Mouse (Mus musculus) heart, postnatal 14 days (tissue): ENCODE measurements around the gene Unkl. TPM values are rescaled to one million over a fixed set of nuclear protein-coding genes. Genes with fewer than 3 reads are reported as not detected.
A peak's percentile ranks its signal among the peaks of the same experiment; 100 is the strongest.

Experiments used
- DNase-seq, 2 experiments: peaks; one replicate each; pipeline ENCODE4 v3.0.0; 2021 to 2022
- intact Hi-C: fragments of 180-260 bp; cut with DNase I; formaldehyde crosslinking; loops from one replicate; pipeline ENCODE4 v1.15.1; 2025
- long read RNA-seq, 2 experiments: library from polyadenylated mRNA; stranded (forward); transcript quantifications; one replicate each; pipeline ENCODE4 v2.0.0; 2021
- total RNA-seq, 2 experiments: library from RNA; stranded (reverse); gene quantifications; 2 replicates each; pipeline ENCODE4 v1.2.3; 2021

The Unkl gene
- total RNA-seq = 10 to 100 TPM; 10.8 to 10.9 TPM
- long read RNA-seq, experiment 1, partial matches to known transcripts = 3 of 5 reads
- long read RNA-seq, experiment 1, other reads (novel, unspliced or antisense) = 2 of 5 reads
- long read RNA-seq, experiment 2, full-length matches to known transcripts = 2 of 3 reads
- long read RNA-seq, experiment 2, partial matches to known transcripts = 0 of 3 reads
- long read RNA-seq, experiment 2, other reads (novel, unspliced or antisense) = 1 of 3 reads

- peak; percentile 81 to 87 for DNase-seq
- intact Hi-C loops = loop anchor here (5.0 kb wide), 1 partner anchor 84 kb away; the partner anchor contains the start of gene Ube2i
Measured at GRCm38 (mm10) chr17:25188150-25189031, at the start of gene Unkl. Unkl (plus strand) TSS chr17:25188397.

GRCm38 (mm10) chr17:25138803-25139202 lies 49.4 kb upstream of the Unkl start:
- intact Hi-C loops = no loop called here
- DNase-seq = no peak

GRCm38 (mm10) chr17:25139960-25140359 lies 48.2 kb upstream of the Unkl start:
- intact Hi-C loops = no loop called here
- DNase-seq = no peak

- no peak for DNase-seq
- intact Hi-C loops = no loop called here
Measured at GRCm38 (mm10) chr17:25162161-25162560, 26.0 kb upstream of the Unkl start, which contains the start of gene Ccdc154. Ccdc154 (plus strand) TSS chr17:25162461.

- intact Hi-C loops = no loop called here
Measured at GRCm38 (mm10) chr17:25163387-25163786, 24.8 kb upstream of the Unkl start.

GRCm38 (mm10) chr17:25164770-25165169 lies 23.4 kb upstream of the Unkl start:
- intact Hi-C loops = no loop called here
- DNase-seq = no peak

More at GRCm38 (mm10) chr17:25163387-25163786, 24.8 kb upstream of the Unkl start:
- DNase-seq = no peak

GRCm38 (mm10) chr17:25165970-25166671 lies 22.1 kb upstream of the Unkl start:
- intact Hi-C loops = no loop called here

GRCm38 (mm10) chr17:25169706-25170105 lies 18.5 kb upstream of the Unkl start:
- intact Hi-C loops = no loop called here

More at GRCm38 (mm10) chr17:25165970-25166671, 22.1 kb upstream of the Unkl start:
- no peak for DNase-seq

GRCm38 (mm10) chr17:25172558-25172957 lies 15.6 kb upstream of the Unkl start:
- DNase-seq = no peak
- intact Hi-C loops = no loop called here

More at GRCm38 (mm10) chr17:25169706-25170105, 18.5 kb upstream of the Unkl start:
- DNase-seq = no peak

GRCm38 (mm10) chr17:25175411-25175810 lies 12.8 kb upstream of the Unkl start, which contains the start of gene Gm38655:
Gm38655 (minus strand) TSS chr17:25175471.
- intact Hi-C loops = no loop called here
- no peak for DNase-seq

GRCm38 (mm10) chr17:25183232-25183631 lies 5.0 kb upstream of the Unkl start:
- DNase-seq = no peak
- intact Hi-C loops = loop anchor here (5.0 kb wide), 2 partner anchors 66 to 166 kb away; partner anchors contain the start of genes Cramp1l, Ift140 and Telo2

- peak; percentile 96 to 98 for DNase-seq
- intact Hi-C loops = loop anchor here (5.0 kb wide), 2 partner anchors 67 to 167 kb away; partner anchors contain the start of genes Cramp1l, Ift140 and Telo2
Measured at GRCm38 (mm10) chr17:25184129-25184691, 4.0 kb upstream of the Unkl start, which contains the start of gene BC003965. BC003965 (plus strand) TSS chr17:25184554.

- intact Hi-C loops = loop anchor here (5.0 kb wide), 3 partner anchors 68 to 168 kb away; partner anchors contain the start of genes Cramp1l, Ift140, Telo2 and Ube2i
Measured at GRCm38 (mm10) chr17:25184961-25185360, 3.2 kb upstream of the Unkl start.

GRCm38 (mm10) chr17:25187784-25188149 lies 430 bp upstream of the Unkl start:
- DNase-seq = no peak
- intact Hi-C loops = loop anchor here (5.0 kb wide), 1 partner anchor 85 kb away; the partner anchor contains the start of gene Ube2i

More at GRCm38 (mm10) chr17:25184961-25185360, 3.2 kb upstream of the Unkl start:
- DNase-seq = no peak

- DNase-seq = no peak
- intact Hi-C loops = loop anchor here (5.0 kb wide), 1 partner anchor 83 kb away; the partner anchor contains the start of gene Ube2i
Measured at GRCm38 (mm10) chr17:25189091-25189490, 894 bp downstream of the Unkl start.

GRCm38 (mm10) chr17:25202401-25202800 lies 14.2 kb downstream of the Unkl start:
- intact Hi-C loops = no loop called here
- DNase-seq = no peak

GRCm38 (mm10) chr17:25210006-25210405 lies 21.8 kb downstream of the Unkl start:
- no peak for DNase-seq
- intact Hi-C loops = no loop called here

- DNase-seq = peak; percentile 29 to 31
- intact Hi-C loops = no loop called here
Measured at GRCm38 (mm10) chr17:25210680-25211466, 22.7 kb downstream of the Unkl start.

- no peak for DNase-seq
Measured at GRCm38 (mm10) chr17:25211705-25212104, 23.5 kb downstream of the Unkl start.

More at GRCm38 (mm10) chr17:25211705-25212104, 23.5 kb downstream of the Unkl start:
- intact Hi-C loops = no loop called here
